Mouse (Mus musculus) midbrain, embryonic 14.5 days (tissue): ENCODE measurements at regions not wholly inside any gene's neighbourhood (a gene's known extent, or its start where the extent isn't known, plus 50 kb on each side); places are given as distances from the start of the nearest gene placed in this dataset.
"Not testable (repeated sequence)": the region's sequence is repeated elsewhere in the genome, so short reads cannot be mapped to it uniquely, and the experiment has no call there.

ENCODE experiments used
- ATAC-seq: fragments of 200-750 bp; cut with Nextera tagmentation; 2 replicates; pipeline ENCODE4 v1.8.0; 2017; ENCODE audit warnings: moderate number of reproducible peaks, moderate library complexity; ENCODE audit not compliant: low FRiP score, low TSS enrichment
- DNase-seq: peaks from one replicate; pipeline ENCODE4 v3.0.0-alpha.2; 2015
- H3K27ac ChIP-seq: fragments of 300-500 bp; sonication (generic); replicated peaks from 2 replicates; pipeline ENCODE4 v1.5.1; 2014; ENCODE audit warnings: mild to moderate bottlenecking, low read depth, low read length, moderate library complexity
- H3K27me3 ChIP-seq: fragments of 300-500 bp; sonication (generic); 2 replicates; pipeline ENCODE4 v1.6.1; 2014; ENCODE audit warnings: low read length, control low read depth, mixed read lengths; ENCODE audit not compliant: control insufficient read depth, insufficient read depth
- H3K36me3 ChIP-seq: fragments of 300-500 bp; sonication (generic); 2 replicates; pipeline ENCODE4 v1.6.1; 2014; ENCODE audit warnings: low read length, control low read depth; ENCODE audit not compliant: control insufficient read depth, insufficient read depth
- H3K4me1 ChIP-seq: fragments of 300-500 bp; sonication (generic); 2 replicates; pipeline ENCODE4 v1.6.1; 2014; ENCODE audit warnings: mild to moderate bottlenecking, antibody characterized with exemption, low read length, control low read depth; ENCODE audit not compliant: control insufficient read depth, insufficient read depth
- H3K4me2 ChIP-seq: fragments of 300-500 bp; sonication (generic); 2 replicates; pipeline ENCODE4 v1.6.1; 2014; ENCODE audit warnings: mild to moderate bottlenecking, low read length, moderate library complexity
- H3K4me3 ChIP-seq: fragments of 300-500 bp; sonication (generic); replicated peaks from 2 replicates; pipeline ENCODE4 v1.5.1; 2014; ENCODE audit warnings: low read depth, low read length
- H3K9ac ChIP-seq: fragments of 300-500 bp; sonication (generic); replicated peaks from 2 replicates; pipeline ENCODE4 v1.6.1; 2014; ENCODE audit warnings: mild to moderate bottlenecking, low read length, moderate library complexity
- H3K9me3 ChIP-seq: fragments of 300-500 bp; sonication (generic); 2 replicates; pipeline ENCODE4 v1.6.1; 2016; ENCODE audit warnings: low read length, control low read depth, mixed read lengths; ENCODE audit not compliant: control insufficient read depth
- WGBS: fragments of 180-500 bp; shearing (Covaris S2); extraction: QIAGEN DNeasy Blood & Tissue Kit; methylation state at CpG from one replicate; pipeline ENCODE4 v1.1.7; 2014; 5-methylcytosine and 5-hydroxymethylcytosine counted together

DNA sequence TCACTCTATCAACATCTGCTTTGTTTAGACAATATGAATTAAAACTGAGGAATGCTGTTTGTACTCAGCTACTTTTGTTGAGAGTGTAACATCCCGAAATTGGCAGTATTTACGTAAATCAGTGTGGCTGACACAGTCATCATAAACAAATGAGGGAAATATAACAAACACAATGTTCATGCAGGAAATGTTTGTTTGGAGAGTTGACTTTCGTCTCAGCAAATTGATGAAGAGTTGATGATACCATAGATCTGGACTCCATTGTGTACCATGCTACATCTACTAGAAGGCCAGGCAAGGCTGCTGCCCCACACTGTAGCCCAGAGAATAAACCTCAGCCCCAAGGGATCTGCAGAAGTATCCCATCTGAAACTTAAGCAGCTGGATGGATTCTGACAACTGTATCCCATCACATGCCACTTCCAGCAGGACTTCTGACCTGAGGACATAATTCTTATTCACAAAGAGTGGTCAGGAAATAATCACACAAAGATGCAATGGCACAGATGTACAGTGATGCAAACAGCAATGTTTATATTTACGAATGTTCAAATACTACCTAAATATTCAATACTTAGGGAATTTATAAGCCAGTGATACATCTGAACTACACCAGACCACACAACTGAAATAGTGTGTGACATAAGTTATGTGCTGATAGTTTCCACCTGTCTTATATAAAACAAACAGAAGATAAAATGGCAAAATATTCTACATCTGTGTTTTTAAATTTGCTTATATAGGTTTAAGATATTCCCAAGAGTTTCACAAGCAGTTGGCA, 51.3 kb downstream of the Gm21897 start:
- no peak overlapping the region for H3K9ac ChIP-seq
- no peak overlapping the region for H3K27ac ChIP-seq
- H3K36me3 ChIP-seq, result no peaks in the 10 kb centered on the region
- H3K4me1 ChIP-seq, result no peaks in the 10 kb centered on the region
- no peaks in the 10 kb centered on the region for H3K27me3 ChIP-seq
- ATAC-seq, result no peak
- no peak for DNase-seq
- no peaks in the 10 kb centered on the region for H3K9me3 ChIP-seq
- H3K4me2 ChIP-seq, result no peak overlapping the region
- H3K4me3 ChIP-seq, result no peak overlapping the region
- 85% methylated on average over 4 of the region's 4 CpGs for WGBS

DNA sequence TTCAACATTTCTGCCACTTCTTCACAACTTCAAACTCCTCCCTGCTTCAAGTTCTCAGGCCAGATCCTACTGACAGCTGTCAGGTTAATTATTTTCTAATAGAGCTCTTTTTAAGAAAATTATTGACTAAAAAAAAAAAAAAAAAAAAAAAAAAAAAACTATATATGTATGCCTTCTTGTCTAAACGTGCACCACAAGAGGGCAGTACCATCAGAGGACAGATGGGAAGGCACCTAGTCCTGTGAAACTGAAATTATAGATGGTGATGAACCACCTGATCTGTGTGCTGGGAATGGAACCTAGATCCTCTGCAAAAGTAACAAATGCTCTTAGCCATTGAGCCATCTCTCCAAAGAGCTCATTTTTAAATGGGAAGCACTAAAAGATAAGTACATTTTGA, 55.6 kb downstream of the Gm21897 start:
- H3K9me3 ChIP-seq, result no peaks in the 10 kb centered on the region
- no peak for ATAC-seq
- H3K4me3 ChIP-seq, result no peak overlapping the region
- 13% methylated on average over 1 of the region's 1 CpGs for WGBS
- no peak overlapping the region for H3K27ac ChIP-seq
- H3K4me1 ChIP-seq, result no peaks in the 10 kb centered on the region
- H3K9ac ChIP-seq, result no peak overlapping the region
- no peak for DNase-seq
- no peaks in the 10 kb centered on the region for H3K36me3 ChIP-seq
- H3K27me3 ChIP-seq, result no peaks in the 10 kb centered on the region
- H3K4me2 ChIP-seq, result no peak overlapping the region

DNA sequence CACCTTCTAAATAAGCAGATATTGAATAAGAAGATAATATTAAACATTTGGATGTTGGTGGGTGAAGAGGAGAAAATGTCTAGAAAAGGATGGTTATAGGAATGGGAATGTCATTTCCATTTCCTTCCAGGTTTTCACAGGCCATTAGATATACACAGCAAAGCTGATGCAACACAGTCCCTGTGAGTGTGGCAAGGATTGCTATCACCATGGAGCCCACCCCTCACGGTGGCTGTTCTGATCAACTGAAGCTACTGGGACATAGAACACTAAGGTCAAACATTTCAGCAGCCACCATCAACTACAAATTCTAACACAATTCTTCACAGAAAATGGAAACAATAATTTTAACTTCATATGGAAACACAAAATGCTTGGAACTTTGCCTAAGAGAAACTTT, 56.7 kb downstream of the Gm21897 start:
- H3K4me1 ChIP-seq, result no peaks in the 10 kb centered on the region
- no peak for ATAC-seq
- 83% methylated on average over 1 of the region's 1 CpGs for WGBS

DNA sequence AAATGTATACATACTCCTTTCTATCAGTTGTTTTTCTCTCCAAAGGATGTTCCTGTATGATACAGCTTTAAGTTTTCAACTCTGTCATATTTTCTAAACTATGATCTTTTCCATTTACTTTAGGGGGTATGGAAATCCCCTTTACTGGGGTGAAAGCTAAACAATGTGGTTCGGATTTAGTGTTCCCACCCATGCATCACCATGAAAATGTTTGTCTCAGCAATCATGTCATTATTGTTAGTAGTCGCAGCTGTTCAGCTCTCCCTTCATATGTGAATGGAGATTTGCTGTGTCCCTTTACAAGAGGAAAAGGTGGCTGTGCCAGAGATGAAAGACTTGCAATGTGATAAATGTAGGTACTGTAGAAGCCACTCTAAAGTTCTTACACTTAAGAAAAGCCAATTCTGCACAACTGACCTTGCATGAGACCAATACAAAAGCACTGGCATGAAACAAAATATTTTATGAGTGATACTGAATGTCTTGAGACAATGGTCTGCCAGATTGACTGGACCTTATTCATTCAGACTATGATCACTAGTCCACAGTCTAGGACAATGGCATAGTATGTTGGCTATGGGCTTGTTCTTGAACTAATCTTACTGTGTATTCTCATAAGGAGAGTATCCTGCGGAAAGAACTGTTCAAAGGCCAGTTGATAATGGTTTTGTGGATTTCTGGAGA, 68.4 kb downstream of the Gm21897 start:
- Histone ChIP-seq H3K9ac (no peak overlapping the region), H3K9me3 (no peaks in the 10 kb centered on the region), H3K27me3 (no peaks in the 10 kb centered on the region), H3K4me2 (no peak overlapping the region), H3K4me3 (no peak overlapping the region), H3K4me1 (no peaks in the 10 kb centered on the region), H3K27ac (no peak overlapping the region), H3K36me3 (no peaks in the 10 kb centered on the region)
- ATAC-seq, result no peak
- no peak for DNase-seq
- 86% methylated on average over 3 of the region's 3 CpGs for WGBS

More for the DNA sequence above, 56.7 kb downstream of the Gm21897 start:
- Histone ChIP-seq H3K9me3 (no peaks in the 10 kb centered on the region), H3K27ac (no peak overlapping the region), H3K9ac (no peak overlapping the region), H3K4me2 (no peak overlapping the region), H3K27me3 (no peaks in the 10 kb centered on the region), H3K36me3 (no peaks in the 10 kb centered on the region), H3K4me3 (no peak overlapping the region)
- no peak for DNase-seq

DNA sequence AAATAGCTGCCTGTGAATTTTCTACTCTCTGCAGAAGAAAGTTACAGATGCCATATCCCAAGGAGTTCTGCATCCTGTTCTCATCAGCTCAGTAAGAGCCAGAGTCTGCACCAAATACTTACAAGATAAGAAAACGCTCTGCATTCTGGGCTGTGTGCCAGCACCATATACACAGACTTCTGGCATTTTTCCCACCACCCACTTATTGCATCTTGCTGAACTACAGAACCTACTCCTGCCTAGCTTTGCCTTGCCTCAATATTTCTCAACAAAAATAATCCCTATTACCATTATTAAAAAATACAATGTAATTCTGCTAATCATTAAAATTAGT, 69.0 kb downstream of the Gm21897 start:
- Histone ChIP-seq H3K4me1 (no peaks in the 10 kb centered on the region), H3K27me3 (no peaks in the 10 kb centered on the region), H3K36me3 (no peaks in the 10 kb centered on the region), H3K9ac (no peak overlapping the region), H3K27ac (no peak overlapping the region), H3K4me2 (no peak overlapping the region), H3K9me3 (no peaks in the 10 kb centered on the region), H3K4me3 (no peak overlapping the region)
- DNase-seq (peak; percentile 13), ATAC-seq (no peak)
- WGBS, result 68% methylated on average over 1 of the region's 1 CpGs

DNA sequence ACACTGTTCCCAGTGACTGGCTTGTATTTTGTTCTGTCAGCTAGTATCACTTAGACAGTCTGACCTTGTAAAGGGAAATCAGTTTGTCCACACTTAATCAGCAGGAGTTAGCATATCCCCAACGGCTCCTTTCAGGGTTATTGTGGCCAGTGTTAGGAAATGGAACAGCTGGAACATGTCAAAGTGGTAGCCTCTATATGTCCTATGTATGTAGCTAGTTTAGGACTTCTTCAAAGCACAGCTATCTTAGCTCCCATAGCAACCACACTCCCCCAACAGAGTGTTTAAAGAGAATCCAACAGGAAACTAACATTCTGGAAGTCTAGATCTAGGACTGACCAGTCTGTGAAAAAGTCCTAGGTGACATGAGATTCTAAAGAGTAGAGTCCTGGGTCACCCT, 72.6 kb downstream of the Gm21897 start:
- H3K4me1 ChIP-seq, result no peaks in the 10 kb centered on the region
- no peak overlapping the region for H3K4me2 ChIP-seq
- H3K27ac ChIP-seq, result no peak overlapping the region
- DNase-seq, result no peak
- no peaks in the 10 kb centered on the region for H3K27me3 ChIP-seq
- no peak overlapping the region for H3K4me3 ChIP-seq
- whole genome bisulfite sequencing, result 71% methylated on average over 1 of the region's 1 CpGs
- no peaks in the 10 kb centered on the region for H3K36me3 ChIP-seq
- no peak for ATAC-seq
- H3K9me3 ChIP-seq, result no peaks in the 10 kb centered on the region
- H3K9ac ChIP-seq, result no peak overlapping the region

DNA sequence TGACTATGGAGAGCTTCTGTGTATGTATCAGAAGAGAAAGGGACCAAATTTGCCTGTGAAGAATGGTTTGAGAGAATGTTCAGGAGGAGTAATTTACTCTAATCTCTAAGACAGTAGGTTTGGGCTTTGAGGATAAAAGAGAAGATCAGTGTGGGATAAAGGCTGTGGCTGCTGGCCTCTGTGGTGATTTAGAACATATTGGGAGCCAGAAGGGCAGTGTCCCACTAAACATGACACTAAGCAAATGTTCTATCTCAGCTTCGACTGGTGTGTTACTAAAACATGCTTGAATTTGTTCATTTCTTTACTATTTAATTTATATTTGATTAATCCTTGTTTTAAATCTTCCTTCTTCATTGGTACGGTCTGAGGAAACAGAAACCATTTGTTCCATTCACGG, 113.1 kb downstream of the Gm21897 start:
- ATAC-seq, result no peak
- 84% methylated on average over 3 of the region's 3 CpGs for WGBS
- no peaks in the 10 kb centered on the region for H3K4me1 ChIP-seq

DNA sequence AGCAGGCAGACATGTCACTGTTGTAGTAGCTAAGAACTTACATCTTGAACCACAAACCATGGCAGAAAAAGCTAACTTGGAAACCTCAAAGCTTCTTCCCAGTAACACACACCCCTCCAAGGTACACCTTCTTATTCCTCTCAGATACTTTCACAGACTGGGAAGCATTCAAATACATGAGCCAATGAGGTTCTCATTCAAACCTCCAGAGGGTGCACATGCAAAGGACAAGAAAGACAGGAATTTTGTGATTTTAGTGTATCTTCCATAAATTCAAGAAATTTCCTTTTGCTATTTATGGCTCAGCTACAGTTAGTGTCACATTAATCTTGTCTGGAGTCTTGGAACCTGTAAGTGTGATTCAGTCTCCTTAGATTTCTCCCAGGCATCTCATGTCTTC, 115.4 kb downstream of the Gm21897 start:
- no peak overlapping the region for H3K9ac ChIP-seq
- no peak overlapping the region for H3K4me3 ChIP-seq
- H3K4me1 ChIP-seq, result no peaks in the 10 kb centered on the region
- no peaks in the 10 kb centered on the region for H3K9me3 ChIP-seq
- H3K27me3 ChIP-seq, result no peaks in the 10 kb centered on the region
- no peak for DNase-seq
- H3K27ac ChIP-seq, result no peak overlapping the region
- H3K4me2 ChIP-seq, result no peak overlapping the region
- H3K36me3 ChIP-seq, result no peaks in the 10 kb centered on the region
- ATAC-seq, result no peak

More for the DNA sequence above, 113.1 kb downstream of the Gm21897 start:
- Histone ChIP-seq H3K9ac (no peak overlapping the region), H3K4me2 (no peak overlapping the region), H3K4me3 (no peak overlapping the region), H3K9me3 (no peaks in the 10 kb centered on the region), H3K36me3 (no peaks in the 10 kb centered on the region), H3K27ac (no peak overlapping the region), H3K27me3 (no peaks in the 10 kb centered on the region)
- no peak for DNase-seq

DNA sequence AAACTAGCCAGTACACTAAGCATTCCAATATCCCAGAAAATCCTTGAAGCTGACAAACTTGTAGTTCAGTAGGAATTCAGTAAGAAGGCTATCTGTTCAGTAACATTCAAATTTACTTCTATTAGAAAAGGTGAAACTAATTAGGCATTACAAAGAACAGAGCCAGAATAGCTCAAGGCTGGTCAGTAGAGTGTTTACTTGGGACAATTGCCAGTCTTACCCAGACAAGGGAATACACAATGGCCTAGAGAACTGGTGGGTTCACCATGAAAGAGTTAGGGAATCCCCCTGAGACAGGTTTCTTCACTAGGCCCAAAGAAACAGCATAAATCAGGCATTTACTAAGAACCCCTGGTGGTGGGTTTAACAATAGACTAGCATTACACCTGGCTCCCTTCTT, 145.6 kb downstream of the Gm21897 start:
- H3K36me3 ChIP-seq, H3K27me3 ChIP-seq, ATAC-seq, DNase-seq, H3K4me3 ChIP-seq, H3K9ac ChIP-seq, H3K9me3 ChIP-seq, H3K27ac ChIP-seq, H3K4me2 ChIP-seq, H3K4me1 ChIP-seq: not testable (repeated sequence)
